Mouse (Mus musculus) ES-Bruce4 (cell line): ENCODE data around the gene Rpl31.

Experiments used
- CTCF ChIP-seq: IDR thresholded peaks from one replicate; pipeline ENCODE4 v1.8.1; 2011; ENCODE audit warnings: low read depth, low read length
- POLR2A ChIP-seq: IDR thresholded peaks from one replicate; pipeline ENCODE4 v1.8.1; 2011; ENCODE audit warnings: low read length; ENCODE audit not compliant: insufficient read depth

- no peak for TF ChIP-seq CTCF
- TF ChIP-seq POLR2A = no peak
These were observed 9.1 kb downstream of the Rpl31 start for GRCm38 (mm10) chr1:39376726-39377240.
